Mouse (Mus musculus) neural tube, embryonic 13.5 days (tissue): ENCODE results near the gene Vwa8. TPM values are rescaled to one million over a fixed set of nuclear protein-coding genes. Genes with fewer than 3 reads are reported as not detected.

ENCODE experiments used
- ATAC-seq: fragments of 200-750 bp; cut with Nextera tagmentation; 2 replicates; pipeline ENCODE4 v1.8.0; 2017; ENCODE audit warnings: low read depth, mild to moderate bottlenecking, moderate TSS enrichment, moderate library complexity
- H3K27ac ChIP-seq: fragments of 300-500 bp; sonication (generic); replicated peaks from 2 replicates; pipeline ENCODE4 v1.5.1; 2015; ENCODE audit warnings: moderate library complexity, mild to moderate bottlenecking, inconsistent platforms
- H3K27me3 ChIP-seq: fragments of 300-500 bp; sonication (generic); 2 replicates; pipeline ENCODE4 v1.6.1; 2015; ENCODE audit warnings: mild to moderate bottlenecking, inconsistent platforms
- H3K36me3 ChIP-seq: fragments of 300-500 bp; sonication (generic); 2 replicates; pipeline ENCODE4 v1.6.1; 2015; ENCODE audit warnings: mild to moderate bottlenecking, inconsistent platforms
- H3K4me1 ChIP-seq: fragments of 300-500 bp; sonication (generic); replicated peaks from 2 replicates; pipeline ENCODE4 v1.6.1; 2015; ENCODE audit warnings: inconsistent platforms
- H3K4me2 ChIP-seq: fragments of 300-500 bp; sonication (generic); 2 replicates; pipeline ENCODE4 v1.6.1; 2015; ENCODE audit warnings: inconsistent platforms, mild to moderate bottlenecking, moderate library complexity
- H3K4me3 ChIP-seq: fragments of 300-500 bp; sonication (generic); 2 replicates; pipeline ENCODE4 v1.5.1; 2015; ENCODE audit warnings: mild to moderate bottlenecking, inconsistent platforms
- H3K9ac ChIP-seq: fragments of 300-500 bp; sonication (generic); 2 replicates; pipeline ENCODE4 v1.6.1; 2015; ENCODE audit warnings: moderate library complexity, mild to moderate bottlenecking, inconsistent platforms
- H3K9me3 ChIP-seq: fragments of 300-500 bp; sonication (generic); 2 replicates; pipeline ENCODE4 v1.6.1; 2016; ENCODE audit warnings: inconsistent platforms
- WGBS: fragments of 180-500 bp; shearing (Covaris S2); methylation state at CpG from one replicate; pipeline ENCODE4 v1.1.7; 2015; 5-methylcytosine and 5-hydroxymethylcytosine counted together
- polyA plus RNA-seq: library from polyadenylated mRNA; unstranded; fragments of >200 nt; fragmentation: Nextera tagmentation; extraction: Ambion mirVana; gene quantifications from 2 replicates; pipeline ENCODE4 v1.2.1, GENCODE M21; 2015

The Vwa8 gene
- polyA plus RNA-seq, 1 experiment from 2014 or later = 6.9 TPM

- Histone ChIP-seq H3K4me1 (peaks cover 68% of the 10 kb centered on the region), H3K4me2 (peak overlapping the region; percentile 34; the same call in 1 of the 2 replicates)
- 0 out of 2 replicates have a peak, but pooled peaks have one; percentile 40 for ATAC-seq
Observed at GRCm38 (mm10) chr14:79202722-79203362, 354.0 kb downstream of the Vwa8 start.

DNA sequence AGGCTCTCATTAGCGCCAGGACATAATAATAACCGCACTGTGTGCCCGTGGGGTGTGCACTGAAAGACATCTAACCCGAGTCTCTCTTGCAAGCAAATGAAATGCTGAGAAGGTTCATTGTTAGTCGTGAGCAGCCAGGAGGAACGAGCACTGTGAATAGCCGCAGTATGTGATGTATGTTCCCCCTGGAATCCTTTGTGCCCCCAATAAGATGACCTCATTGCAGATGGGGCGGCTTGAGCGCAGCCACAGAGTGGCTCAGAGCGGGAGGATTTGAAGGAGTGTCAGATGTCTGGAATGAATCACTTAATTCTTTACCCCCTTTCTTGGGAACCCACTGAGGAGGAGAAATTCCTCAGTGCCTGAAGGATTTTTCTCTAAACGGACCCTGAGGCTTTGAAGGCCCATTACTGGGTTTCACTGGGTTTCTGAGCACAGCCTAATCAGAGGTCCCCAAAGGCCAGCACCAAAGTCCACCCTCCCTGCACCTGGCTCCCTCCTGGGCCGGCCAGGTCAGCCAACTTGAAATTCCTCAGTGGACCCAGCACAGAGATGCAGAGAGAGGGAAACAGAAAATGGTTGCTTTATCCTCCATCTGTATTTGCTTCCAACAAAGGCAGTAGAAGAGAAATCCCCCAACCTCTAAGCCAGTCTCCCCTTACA is 354.8 kb downstream of the Vwa8 start:
- Histone ChIP-seq H3K4me3 (no peak overlapping the region), H3K27ac (peak overlapping the region; percentile 89), H3K36me3 (no peaks in the 10 kb centered on the region), H3K4me2 (peak overlapping the region; percentile 34), H3K9me3 (no peaks in the 10 kb centered on the region), H3K27me3 (no peaks in the 10 kb centered on the region), H3K9ac (peak overlapping the region; percentile 27), H3K4me1 (peaks cover 68% of the 10 kb centered on the region)
- 3% methylated on average over 12 of the region's 12 CpGs for WGBS
- ATAC-seq = peak; percentile 78

More at GRCm38 (mm10) chr14:79202722-79203362, 354.0 kb downstream of the Vwa8 start:
- Histone ChIP-seq H3K9ac (peak overlapping the region; percentile 22; the same call in 1 of the 2 replicates), H3K9me3 (no peaks in the 10 kb centered on the region), H3K27me3 (no peaks in the 10 kb centered on the region), H3K27ac (peak overlapping the region; percentile 89), H3K4me3 (no peak overlapping the region), H3K36me3 (no peaks in the 10 kb centered on the region)
- 32% methylated on average over 4 of the region's 4 CpGs for WGBS

DNA sequence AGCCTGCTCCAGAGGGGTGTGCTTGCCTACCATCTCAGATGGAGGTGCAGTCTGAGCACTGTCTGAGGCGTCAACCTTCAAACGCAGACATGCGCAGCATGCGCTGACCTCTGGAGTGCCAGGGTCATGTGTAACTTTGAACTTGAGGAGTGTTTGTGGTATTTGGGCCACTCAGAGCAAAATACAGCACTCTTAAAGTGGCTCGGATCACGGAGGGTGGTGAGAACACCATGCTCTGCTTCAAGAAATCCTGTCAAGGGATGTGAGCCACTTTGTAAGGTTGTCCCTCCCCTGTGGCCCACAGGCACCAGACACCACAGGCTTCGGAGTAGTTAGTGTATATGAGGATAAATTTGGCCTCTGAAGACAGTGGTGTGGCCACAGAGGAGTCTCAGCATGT is 356.0 kb downstream of the Vwa8 start:
- Histone ChIP-seq H3K4me3 (no peak overlapping the region), H3K36me3 (no peaks in the 10 kb centered on the region), H3K27ac (peak overlapping the region; percentile 89; the same call in 1 of the 2 replicates), H3K4me2 (no peak overlapping the region), H3K9me3 (no peaks in the 10 kb centered on the region), H3K27me3 (no peaks in the 10 kb centered on the region), H3K4me1 (peaks cover 63% of the 10 kb centered on the region), H3K9ac (no peak overlapping the region)
- WGBS = 90% methylated on average over 7 of the region's 7 CpGs
- no peak for ATAC-seq

GRCm38 (mm10) chr14:79206210-79206609 is 357.4 kb downstream of the Vwa8 start:
- no peaks in the 10 kb centered on the region for H3K9me3 ChIP-seq
- H3K4me3 ChIP-seq = no peak overlapping the region
- WGBS = 23% methylated on average over 11 of the region's 11 CpGs
- H3K4me1 ChIP-seq = peaks cover 50% of the 10 kb centered on the region
- H3K9ac ChIP-seq = peak overlapping the region; percentile 31; the same call in 1 of the 2 replicates
- H3K27ac ChIP-seq = peak overlapping the region; percentile 89
- H3K27me3 ChIP-seq = no peaks in the 10 kb centered on the region
- no peaks in the 10 kb centered on the region for H3K36me3 ChIP-seq
- peak; percentile 61 for ATAC-seq
- no peak overlapping the region for H3K4me2 ChIP-seq

- no peak overlapping the region for H3K27ac ChIP-seq
- ATAC-seq = no peak
- H3K27me3 ChIP-seq = no peaks in the 10 kb centered on the region
- no peak overlapping the region for H3K4me3 ChIP-seq
- H3K9ac ChIP-seq = no peak overlapping the region
- no peaks in the 10 kb centered on the region for H3K9me3 ChIP-seq
- H3K4me1 ChIP-seq = peaks cover 30% of the 10 kb centered on the region
- H3K4me2 ChIP-seq = no peak overlapping the region
- no peaks in the 10 kb centered on the region for H3K36me3 ChIP-seq
Observed at GRCm38 (mm10) chr14:79208468-79208867, 359.6 kb downstream of the Vwa8 start.

DNA sequence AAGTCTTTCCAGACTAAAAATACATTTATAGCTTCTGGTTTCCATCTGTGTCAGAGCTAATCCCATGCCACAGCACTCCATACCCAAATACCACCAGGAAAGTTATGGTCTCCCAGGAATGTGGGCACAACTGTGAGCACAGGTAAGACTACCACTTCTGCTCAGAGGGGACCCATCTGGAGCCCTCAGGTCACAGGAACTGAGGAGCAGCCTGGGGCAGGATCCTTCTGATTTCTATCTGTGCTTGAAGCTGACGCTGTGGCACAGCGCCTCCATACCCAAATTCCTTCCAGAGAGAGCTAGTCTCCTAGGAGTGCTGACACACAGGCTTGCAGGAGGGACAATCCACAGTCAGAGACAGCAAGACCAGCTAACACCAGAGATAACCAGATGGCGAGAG is 361.0 kb downstream of the Vwa8 start:
- 95% methylated on average over 3 of the region's 3 CpGs for WGBS
- no peak overlapping the region for H3K9ac ChIP-seq
- no peak overlapping the region for H3K4me3 ChIP-seq
- peaks cover 16% of the 10 kb centered on the region for H3K4me1 ChIP-seq
- no peak for ATAC-seq
- H3K4me2 ChIP-seq = no peak overlapping the region
- H3K27ac ChIP-seq = no peak overlapping the region
- no peaks in the 10 kb centered on the region for H3K9me3 ChIP-seq
- no peaks in the 10 kb centered on the region for H3K27me3 ChIP-seq
- no peaks in the 10 kb centered on the region for H3K36me3 ChIP-seq

- ATAC-seq = no peak
- H3K4me3 ChIP-seq = no peak overlapping the region
- 82% methylated on average over 11 of the region's 11 CpGs for WGBS
- no peaks in the 10 kb centered on the region for H3K36me3 ChIP-seq
- no peak overlapping the region for H3K4me2 ChIP-seq
- H3K9me3 ChIP-seq = no peaks in the 10 kb centered on the region
- H3K9ac ChIP-seq = no peak overlapping the region
- no peak overlapping the region for H3K27ac ChIP-seq
- H3K4me1 ChIP-seq = no peaks in the 10 kb centered on the region
- H3K27me3 ChIP-seq = no peaks in the 10 kb centered on the region
Observed at GRCm38 (mm10) chr14:79212380-79212991, 363.6 kb downstream of the Vwa8 start.

GRCm38 (mm10) chr14:79214129-79214528 is 365.3 kb downstream of the Vwa8 start:
- Histone ChIP-seq H3K4me1 (no peaks in the 10 kb centered on the region), H3K27ac (no peak overlapping the region), H3K9ac (no peak overlapping the region), H3K4me2 (no peak overlapping the region), H3K36me3 (no peaks in the 10 kb centered on the region), H3K4me3 (no peak overlapping the region), H3K9me3 (no peaks in the 10 kb centered on the region), H3K27me3 (no peaks in the 10 kb centered on the region)
- WGBS = 93% methylated on average over 6 of the region's 6 CpGs
- no peak for ATAC-seq

DNA sequence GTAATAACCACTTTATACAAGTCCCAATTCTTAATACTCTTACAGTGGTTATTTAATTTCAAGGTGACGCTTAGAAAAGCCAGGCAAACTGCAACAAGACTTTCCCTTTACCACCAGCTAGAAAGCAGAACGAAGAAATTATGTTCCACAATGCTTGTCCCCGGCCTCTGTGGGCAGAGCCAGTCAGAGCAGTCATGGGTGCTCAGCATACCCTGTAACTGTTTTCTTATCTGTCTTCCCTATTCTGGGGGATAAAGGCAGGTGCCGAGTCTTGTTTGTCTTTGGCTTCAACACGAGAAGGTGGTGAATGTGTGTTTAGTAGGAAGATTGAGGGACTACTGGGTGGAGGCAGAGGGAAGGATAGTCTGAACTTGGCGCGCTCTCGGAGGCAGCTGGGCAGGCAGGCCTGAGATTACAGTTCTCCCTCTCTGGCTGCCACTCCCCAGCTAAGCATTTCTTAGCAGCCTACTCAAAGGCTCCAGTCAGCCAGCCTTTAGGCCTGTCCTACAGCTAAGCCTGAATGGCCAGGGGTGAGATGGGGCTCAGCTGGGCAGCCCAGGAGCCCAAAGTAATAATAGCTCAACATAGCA is 365.9 kb downstream of the Vwa8 start:
- H3K4me2 ChIP-seq = no peak overlapping the region
- H3K9ac ChIP-seq = no peak overlapping the region
- H3K27ac ChIP-seq = no peak overlapping the region
- no peaks in the 10 kb centered on the region for H3K36me3 ChIP-seq
- no peaks in the 10 kb centered on the region for H3K27me3 ChIP-seq
- H3K9me3 ChIP-seq = no peaks in the 10 kb centered on the region
- no peaks in the 10 kb centered on the region for H3K4me1 ChIP-seq
- WGBS = 89% methylated on average over 8 of the region's 8 CpGs
- no peak overlapping the region for H3K4me3 ChIP-seq
- no peak for ATAC-seq

GRCm38 (mm10) chr14:79216366-79216765 is 367.5 kb downstream of the Vwa8 start:
- H3K4me3 ChIP-seq = no peak overlapping the region
- no peaks in the 10 kb centered on the region for H3K36me3 ChIP-seq
- H3K4me2 ChIP-seq = no peak overlapping the region
- ATAC-seq = no peak
- H3K4me1 ChIP-seq = no peaks in the 10 kb centered on the region
- H3K27ac ChIP-seq = no peak overlapping the region
- no peaks in the 10 kb centered on the region for H3K9me3 ChIP-seq
- H3K9ac ChIP-seq = no peak overlapping the region
- H3K27me3 ChIP-seq = no peaks in the 10 kb centered on the region
- 77% methylated on average over 2 of the region's 2 CpGs for WGBS

DNA sequence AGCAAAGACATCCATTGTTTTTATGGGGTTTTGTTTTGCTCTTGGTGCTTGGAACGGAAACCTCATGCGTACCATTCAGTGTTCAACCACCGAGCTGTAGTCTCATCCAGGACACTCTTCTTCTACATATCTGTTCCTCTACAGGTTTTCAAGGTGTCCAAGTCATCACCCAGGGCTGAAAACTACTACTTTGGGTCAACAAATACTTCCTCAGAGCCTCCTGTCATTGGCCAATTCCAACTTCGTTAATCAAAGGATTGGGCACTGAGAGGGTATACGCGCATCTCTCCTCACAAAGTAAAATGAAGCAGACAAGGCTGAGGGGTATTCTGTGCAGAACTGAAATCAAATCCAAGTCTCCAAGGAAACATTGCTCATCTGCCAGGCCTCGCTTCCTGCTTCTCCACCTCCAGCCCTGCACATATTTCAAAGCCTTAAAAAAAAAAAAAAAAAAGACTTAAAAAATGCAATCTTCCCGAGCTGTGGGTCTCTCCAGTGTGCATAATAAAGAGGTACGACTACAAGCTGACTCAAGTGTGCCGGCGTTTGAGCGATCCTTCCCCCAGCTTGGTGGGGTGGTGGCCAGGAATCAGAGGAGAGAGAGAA is 374.7 kb downstream of the Vwa8 start:
- H3K27me3 ChIP-seq = no peaks in the 10 kb centered on the region
- 82% methylated on average over 12 of the region's 12 CpGs for WGBS
- H3K27ac ChIP-seq = no peak overlapping the region
- H3K9me3 ChIP-seq = no peaks in the 10 kb centered on the region
- no peak overlapping the region for H3K9ac ChIP-seq
- no peaks in the 10 kb centered on the region for H3K4me1 ChIP-seq
- H3K36me3 ChIP-seq = no peaks in the 10 kb centered on the region
- no peak overlapping the region for H3K4me2 ChIP-seq
- no peak for ATAC-seq
- no peak overlapping the region for H3K4me3 ChIP-seq

- 81% methylated on average over 8 of the region's 8 CpGs for WGBS
- Histone ChIP-seq H3K9ac (no peak overlapping the region), H3K36me3 (no peaks in the 10 kb centered on the region), H3K9me3 (no peaks in the 10 kb centered on the region), H3K27me3 (no peaks in the 10 kb centered on the region), H3K4me3 (no peak overlapping the region), H3K4me2 (no peak overlapping the region), H3K27ac (no peak overlapping the region), H3K4me1 (no peaks in the 10 kb centered on the region)
- no peak for ATAC-seq
Observed at GRCm38 (mm10) chr14:79225458-79225857, 376.6 kb downstream of the Vwa8 start.
